Mouse (Mus musculus) erythroblast, embryonic 14.5 days (primary cell): ENCODE measurements around the gene Cdk14.

ENCODE experiments used
- GATA1 ChIP-seq: IDR thresholded peaks from 2 replicates; pipeline ENCODE4 v1.6.1; 2012; ENCODE audit warnings: low read length, inconsistent platforms, mixed read lengths
- TAL1 ChIP-seq: IDR thresholded peaks from 3 replicates; pipeline ENCODE4 v1.6.1; 2012; ENCODE audit warnings: low read length, inconsistent platforms, mixed read lengths

DNA sequence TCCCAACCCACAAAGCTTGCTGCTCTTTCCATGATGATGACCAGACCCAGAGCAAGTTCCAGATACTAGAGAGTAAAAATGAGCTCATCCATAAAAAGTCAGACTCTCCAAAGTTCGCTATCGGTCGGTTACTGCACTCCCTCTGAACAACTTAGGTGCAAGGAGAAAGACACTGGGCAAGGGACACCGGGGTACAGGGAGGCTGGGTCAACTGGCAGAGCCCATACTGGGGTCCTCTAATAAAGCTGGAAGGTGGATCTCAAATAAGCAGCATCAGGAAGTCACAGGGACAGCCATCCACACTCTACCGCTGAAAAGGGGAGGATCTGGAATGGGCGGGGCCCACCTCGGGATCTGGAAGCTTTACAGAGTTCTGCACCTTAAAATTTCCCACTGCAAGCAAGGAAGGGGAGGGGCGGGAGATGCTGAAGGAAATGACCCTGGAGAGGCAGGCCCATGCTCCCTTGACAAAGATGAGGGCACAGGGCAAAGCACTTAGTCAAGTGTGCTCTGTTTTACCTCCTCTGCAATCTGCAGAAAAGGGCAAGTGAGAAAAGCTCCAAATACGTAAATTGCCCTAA is 665.3 kb downstream of the Cdk14 start:
- TF ChIP-seq GATA1 (no peak), TAL1 (no peak)
